Mouse (Mus musculus) urinary bladder, adult 2 months (tissue): ENCODE data around the gene Atxn2l. TPM values are rescaled to one million over a fixed set of nuclear protein-coding genes. Genes with fewer than 3 reads are reported as not detected.

Source experiments
- DNase-seq: peaks from one replicate; pipeline ENCODE4 v3.0.0; 2022; ENCODE audit warnings: low spot score
- polyA plus RNA-seq: library from polyadenylated mRNA; depleted of rRNA; stranded (reverse); fragments of >200 nt; gene quantifications from 2 replicates; pipeline ENCODE4 v1.2.3, GENCODE M21; 2012; rRNA removed

The Atxn2l gene
- polyA plus RNA-seq, 1 experiment: 59.3 TPM

DNA sequence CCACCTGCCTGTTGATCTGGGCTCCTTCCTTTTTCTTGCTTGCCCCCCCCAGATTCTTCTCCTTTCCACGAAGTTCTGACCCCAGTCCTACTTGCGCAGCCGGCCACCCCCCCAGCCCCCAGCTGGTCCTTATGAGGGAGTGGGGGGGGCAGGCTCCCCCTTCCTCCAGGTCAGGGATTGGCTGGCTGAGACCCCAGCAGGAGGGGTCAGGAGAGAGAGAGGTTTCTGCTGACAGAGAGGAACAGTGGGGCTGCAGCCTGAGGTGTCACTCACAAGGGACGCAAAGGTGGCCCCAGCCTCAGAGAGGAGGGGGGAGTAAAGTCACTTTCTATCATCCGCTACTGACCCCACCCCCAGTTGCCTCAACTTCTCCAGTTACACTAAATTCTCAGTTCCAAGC lies 40.2 kb downstream of the Atxn2l start, which contains the start of gene Atp2a1:
TSS of gene Atp2a1 (minus strand) at position 105 of the 400 bp plus-strand sequence.
- DNase-seq: no peak

DNA sequence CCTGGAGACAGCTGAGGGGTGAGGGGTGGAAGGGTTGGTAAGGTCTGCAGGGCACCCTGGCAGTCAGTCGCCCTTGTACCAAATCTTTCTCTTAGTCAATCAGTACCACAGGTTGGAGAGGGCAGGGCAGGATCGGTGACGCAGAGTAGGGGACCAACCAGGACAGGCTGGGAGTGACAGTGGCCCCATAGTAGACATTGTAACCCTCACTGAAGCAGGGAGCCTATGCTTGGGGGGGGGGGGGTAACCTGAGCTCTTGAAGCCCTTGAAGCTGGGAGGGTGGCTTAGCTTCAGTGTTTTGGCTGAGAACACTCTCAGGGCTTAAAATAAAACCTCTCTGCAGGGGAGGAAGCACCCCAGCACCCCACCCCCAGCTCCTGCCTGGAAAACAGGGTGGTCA lies 41.6 kb downstream of the Atxn2l start:
- no peak for DNase-seq

DNA sequence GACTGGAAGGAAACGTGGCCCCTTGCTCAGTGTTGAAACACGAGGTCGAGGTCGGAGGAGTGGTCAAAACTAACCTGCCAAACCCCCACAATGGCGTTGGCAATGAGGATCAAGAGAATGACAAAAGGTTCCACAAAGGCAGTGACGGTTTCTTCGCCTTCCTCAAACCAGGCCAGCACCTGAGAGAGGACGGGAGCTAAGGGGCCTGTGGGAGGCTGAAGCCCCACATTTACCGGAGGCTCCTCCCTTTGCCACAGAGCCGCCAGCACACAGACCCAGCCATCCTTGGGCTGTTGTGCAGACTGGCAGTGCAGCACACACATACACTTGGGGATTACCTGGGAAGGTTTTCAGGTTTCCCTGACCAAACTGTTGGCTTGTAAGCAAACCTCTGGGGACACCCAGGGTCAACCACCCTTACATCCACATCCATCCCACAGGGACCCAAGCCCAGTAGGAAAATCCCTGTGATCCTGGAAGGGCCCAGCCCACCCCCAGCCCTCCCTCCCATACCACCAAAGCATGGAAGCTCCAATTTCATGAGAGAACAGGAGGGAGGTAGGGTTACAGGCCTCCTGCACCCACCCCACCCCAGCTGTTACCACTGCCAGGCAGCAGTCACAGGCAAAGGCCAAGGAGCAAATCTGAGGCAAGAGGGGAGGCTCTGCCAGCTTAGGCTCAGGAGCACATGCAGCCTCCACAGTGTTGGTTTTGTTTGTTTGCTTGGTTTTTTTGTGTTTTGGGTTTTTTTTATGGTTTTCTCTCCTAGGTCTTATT lies 42.4 kb downstream of the Atxn2l start:
- DNase-seq: no peak

DNA sequence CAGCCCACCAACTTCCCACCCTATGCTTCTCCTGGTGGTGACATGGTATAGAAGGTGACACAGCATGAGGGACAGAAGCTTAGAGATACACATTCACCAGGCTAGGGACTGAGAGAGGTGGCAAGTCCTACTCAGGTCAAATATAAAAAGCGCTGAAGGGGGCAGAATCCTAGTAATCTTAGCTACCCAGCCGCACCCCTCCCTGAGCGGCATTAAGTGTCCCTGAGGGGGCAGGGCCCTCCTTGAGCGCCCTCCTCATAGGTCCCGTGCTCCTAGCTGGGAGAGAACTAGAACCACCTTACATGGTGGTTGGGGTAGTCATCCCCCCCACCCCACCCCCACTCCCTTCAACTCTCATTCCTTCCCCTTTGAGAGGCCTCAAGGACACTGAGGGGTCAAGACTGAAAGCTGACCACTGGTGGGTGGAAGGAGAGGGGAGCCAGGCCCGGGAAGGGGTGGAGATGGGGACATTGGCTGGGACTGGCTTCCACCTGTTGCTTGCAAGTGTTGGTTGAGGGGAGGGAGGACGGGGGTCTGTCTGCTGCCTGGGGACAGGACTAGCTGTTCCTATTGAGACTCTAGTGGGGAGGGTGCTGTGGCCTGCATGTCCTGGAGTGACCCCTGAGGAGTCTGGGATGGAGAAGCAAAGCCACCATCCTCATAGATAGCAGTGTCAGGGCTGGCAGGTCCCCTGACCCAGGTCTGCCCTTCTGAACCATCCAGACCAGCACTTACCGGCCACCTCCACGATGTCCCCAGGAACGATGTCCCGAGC lies 44.2 kb downstream of the Atxn2l start:
- no peak for DNase-seq

DNA sequence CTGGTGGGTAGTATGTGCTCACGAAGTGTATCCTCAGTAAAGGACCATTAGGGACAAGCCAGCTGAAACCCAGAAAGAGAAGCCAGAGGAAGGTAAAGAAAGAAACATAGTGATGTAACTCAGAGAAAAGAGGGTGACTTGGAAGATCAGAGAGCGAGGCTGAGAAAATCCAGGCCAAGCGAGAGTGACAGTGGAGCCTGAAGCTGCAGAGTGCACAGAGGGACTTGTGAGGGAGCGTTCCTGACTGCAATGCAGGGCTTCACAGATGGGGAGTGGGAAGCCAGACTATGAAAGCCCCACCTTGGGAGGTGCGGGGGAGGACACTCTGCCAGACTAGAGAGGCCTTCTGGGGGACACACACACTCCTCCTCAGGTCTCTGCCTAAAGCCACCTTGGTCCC lies 45.0 kb downstream of the Atxn2l start:
- no peak for DNase-seq

DNA sequence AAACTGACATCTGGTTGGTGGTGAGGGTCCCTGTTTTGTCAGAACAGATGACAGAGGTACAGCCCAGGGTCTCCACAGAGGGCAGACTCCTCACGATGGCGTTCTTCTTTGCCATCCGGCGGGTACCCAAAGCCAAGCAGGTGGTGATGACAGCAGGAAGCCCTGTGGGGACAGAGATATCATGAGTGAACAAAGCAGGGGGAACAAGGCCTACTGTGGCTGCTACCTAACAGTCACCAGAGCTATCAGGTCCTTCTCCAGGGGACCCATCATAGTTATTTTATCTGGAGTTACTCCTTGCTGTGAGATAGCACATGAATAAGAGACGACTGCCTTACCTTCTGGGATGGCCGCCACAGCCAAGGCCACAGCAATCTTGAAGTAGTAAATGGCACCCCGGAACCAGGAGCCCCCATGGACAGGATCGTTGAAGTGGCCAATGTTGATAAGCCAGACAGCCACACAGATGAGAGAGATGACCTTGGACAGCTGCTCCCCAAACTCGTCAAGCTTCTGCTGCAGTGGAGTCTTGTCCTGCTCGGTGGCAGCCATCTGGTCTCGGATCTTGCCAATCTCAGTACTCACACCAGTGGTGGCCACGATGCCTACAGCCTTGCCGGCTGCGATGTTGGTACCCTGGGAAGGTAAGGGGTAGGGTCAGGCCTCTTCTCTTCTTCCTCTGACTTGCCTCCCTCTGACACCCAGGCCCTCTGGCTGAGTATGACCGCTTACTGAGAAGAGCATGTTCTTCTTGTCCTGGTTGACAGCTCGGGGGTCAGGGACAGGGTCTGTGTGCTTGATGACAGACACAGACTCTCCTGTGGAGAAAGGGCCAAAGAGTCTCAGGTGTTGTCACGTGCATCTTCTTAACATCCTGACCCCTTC lies 46.6 kb downstream of the Atxn2l start:
- DNase-seq: no peak

DNA sequence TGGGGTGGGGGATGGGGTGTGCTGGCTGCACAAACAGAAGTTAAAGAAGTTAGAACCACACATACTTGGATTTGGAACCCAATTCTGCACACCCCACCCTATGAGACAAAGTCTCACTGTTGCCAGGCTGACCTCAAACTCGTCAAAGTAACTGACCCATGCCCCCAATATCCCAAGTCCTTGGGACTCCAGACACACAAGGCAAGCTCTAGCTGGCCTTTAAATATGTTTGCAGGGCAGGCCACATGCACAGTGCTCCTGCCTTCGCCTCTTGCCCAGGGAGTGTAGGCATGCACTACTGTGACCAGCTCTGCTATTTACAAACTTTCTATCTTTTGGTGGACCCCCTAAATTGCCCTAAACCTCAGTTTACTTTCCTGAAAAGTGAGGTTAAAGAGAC lies 48.0 kb downstream of the Atxn2l start:
- no peak for DNase-seq

DNA sequence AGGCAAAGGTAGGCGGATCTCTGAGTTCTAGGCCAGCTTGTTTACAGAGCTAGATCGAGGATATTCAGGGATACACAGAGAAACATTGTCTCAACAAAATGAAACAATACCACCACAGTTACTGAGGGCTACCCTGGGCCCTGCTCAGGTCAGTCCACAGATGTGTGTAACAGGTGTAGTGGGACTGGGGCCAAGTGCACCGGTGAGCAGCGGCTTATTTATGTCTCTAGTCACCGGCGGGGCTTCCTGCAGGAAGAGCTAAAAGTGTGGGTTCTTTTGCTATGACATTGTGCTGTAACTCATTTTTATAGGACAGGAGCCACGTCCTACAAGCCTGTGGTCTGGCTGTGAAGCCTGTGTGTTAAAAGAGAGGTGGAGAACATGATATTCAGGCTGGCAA lies 49.4 kb downstream of the Atxn2l start:
- DNase-seq: no peak

DNA sequence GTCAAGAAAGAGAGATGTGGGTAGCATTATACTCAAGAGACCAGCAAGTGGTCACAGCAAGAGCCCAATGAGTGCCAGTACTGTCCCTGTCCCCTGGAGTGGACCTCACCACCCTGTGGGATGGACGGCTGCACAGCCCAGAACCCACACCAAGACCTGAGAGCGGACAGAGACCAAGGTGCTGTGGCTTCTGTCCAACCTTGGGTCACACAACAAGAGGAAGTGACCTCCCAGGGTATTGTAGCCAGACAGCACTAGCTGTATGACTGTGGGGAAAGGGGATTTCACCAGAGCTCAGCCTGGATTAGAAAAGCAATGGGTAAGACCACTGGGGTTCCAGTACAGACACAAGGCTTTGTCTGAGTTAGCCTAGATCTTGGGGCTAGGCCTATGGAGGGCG lies 51.0 kb downstream of the Atxn2l start:
- DNase-seq: no peak

DNA sequence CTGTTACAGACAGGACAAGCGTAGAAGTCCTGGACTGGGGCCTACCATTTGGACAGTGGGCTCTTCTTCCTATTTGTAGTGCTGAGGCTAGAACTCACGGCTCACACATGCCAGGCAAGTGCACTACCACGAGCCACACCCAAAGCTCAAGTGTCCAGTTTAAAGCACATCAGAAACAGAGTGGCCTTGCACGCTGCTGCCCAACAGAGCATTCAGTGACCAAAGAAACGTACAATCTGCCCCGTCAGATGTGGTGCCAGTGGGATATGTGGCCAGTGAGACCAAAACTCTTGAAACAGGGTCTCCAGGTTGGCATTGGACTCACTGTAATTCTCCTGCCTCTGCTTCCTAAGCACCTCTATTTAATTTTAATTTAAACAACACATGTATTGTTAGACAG lies 52.6 kb downstream of the Atxn2l start:
- DNase-seq: no peak

DNA sequence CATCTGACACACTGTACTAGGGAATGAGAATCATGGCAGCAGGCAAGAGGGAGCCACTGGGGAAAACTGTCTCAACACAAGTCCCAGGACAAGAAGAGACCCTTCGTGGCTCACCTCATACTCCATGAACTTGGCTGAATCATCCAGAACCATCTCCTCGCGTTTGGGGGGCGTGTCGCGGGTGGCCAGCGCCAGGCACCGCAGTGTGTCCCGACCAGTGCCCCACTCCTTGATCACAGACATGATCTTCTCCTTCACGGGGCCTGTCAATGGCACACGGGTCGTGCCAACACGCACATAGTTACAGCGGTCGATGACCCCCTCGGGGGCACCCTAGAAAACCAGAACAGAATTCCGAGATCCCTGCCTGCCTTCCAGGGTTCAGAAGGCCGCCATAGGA lies 53.2 kb downstream of the Atxn2l start:
- DNase-seq: no peak

DNA sequence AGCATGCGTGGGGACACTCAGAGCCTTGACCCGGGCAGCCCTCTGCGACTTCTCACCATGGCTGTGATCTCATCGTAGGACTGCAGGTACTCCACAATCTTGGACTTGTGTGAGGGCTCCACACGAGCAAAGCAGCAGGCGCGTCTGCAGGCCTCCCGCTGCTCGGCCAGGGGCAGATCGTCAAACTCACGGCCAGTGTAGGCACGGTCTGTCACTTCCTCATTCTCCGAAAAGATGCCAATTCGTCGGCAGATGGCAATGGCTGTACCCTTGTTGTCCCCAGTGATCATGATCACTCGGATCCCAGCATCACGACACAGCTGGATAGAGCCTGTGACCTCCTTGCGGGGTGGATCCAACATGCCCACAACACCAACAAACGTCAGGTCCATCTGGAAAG lies 54.8 kb downstream of the Atxn2l start:
- no peak for DNase-seq

DNA sequence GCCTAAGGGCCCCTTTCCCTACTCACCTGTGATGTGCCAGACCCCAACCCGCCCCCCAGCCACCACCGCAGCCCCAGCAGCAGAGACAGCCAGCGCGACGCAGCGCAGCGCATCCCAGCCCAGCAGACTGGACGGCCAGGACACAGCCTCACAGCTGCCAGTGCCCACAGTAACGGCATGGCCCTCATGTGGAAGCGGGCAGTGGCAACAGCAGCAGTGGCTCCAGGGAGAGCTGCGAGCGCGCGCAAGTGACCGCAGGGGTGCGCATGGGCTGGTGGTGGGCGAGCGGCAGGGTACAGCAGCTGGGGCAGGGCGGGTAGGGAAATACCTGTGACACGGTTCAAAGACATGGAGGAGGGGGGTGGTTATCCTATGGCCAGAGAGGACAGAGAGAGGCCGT lies 57.0 kb downstream of the Atxn2l start:
- no peak for DNase-seq

DNA sequence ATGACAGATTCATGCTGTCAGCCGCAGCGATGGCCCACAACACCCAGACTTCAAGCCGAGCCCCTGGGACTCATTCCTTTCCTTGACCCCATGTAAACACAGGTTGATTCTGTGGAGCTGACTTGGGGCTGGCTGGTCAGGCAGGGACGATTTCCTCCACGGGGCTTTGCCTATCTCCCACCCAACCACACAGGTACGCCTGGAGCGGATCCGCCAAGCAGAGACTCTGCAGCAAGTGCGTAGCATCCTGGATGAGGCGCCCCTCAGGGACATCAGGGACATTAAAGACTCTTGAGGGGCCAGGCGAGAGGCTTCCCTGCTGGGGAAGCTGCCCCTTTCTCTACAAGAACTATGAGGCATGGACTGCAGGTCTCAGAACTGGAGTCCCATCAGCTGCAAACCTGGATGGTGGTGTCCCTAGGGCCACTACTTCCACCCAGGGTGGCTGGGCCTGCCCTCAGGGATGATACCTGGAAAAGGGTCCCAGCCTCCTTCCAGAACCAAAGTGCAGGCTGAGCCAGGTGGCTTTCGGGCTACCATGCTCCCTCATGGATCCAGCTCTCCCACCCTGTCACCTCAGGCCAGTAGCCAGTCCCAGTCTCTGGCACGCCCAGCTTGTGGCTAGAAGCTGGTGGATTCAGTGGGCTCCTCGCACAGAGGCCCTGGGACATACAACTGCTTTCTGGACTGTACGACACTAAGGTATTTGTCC lies 58.0 kb downstream of the Atxn2l start:
- no peak for DNase-seq

DNA sequence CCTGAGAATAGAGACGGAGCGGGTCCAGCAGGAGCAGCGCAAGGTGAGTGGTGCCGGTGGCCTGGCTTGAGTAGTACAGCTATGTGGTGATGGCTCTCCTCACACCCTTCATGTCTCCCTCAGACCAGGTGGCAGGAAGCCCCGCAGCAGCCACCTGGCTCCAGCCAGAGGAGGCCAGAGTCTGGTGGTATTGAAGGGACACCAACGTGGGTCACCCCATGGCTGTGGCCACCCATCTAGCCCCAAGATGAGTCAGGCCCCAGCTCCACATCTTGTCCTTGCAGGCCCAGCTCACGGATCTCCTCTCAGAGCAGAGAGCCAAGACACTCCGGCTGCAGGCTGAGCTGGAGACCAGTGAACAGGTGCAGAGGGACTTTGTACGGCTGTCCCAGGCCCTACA lies 58.7 kb downstream of the Atxn2l start:
- no peak for DNase-seq

DNA sequence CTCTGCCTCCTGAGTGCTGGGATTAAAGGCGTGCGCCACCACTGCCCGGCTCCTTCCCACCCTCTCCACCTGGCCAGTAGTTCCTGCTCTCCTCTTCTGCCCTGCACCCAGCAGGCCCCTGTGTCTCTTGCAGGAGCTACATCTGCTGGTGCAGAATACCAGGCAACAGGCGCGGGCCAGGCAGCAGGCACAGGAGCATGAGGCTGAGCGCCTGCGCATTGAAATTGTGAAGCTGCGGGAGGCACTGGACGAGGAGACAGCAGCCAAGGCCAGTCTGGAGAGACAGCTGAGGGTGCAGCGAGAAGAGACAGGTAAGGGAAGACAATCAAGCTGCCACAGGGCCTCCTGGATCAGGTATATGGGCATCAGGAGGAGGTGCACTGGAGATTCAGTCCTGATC lies 59.2 kb downstream of the Atxn2l start:
- no peak for DNase-seq

Other genes starting within 250 kb of the Atxn2l start
- 2.7 and 3.7 TPM in 2 replicates for gene Sbk1, start 230.8 kb downstream of the Atxn2l start, polyA plus RNA-seq
- gene Lat, start 133.9 kb downstream of the Atxn2l start, polyA plus RNA-seq: 2.0 and 2.3 TPM in 2 replicates
- gene Spns1, start 126.0 kb downstream of the Atxn2l start, polyA plus RNA-seq: 72.8 and 82.9 TPM in 2 replicates
- 6.3 and 7.9 TPM in 2 replicates for gene Nfatc2ip, start 106.7 kb downstream of the Atxn2l start, polyA plus RNA-seq
- gene Cd19, start 88.5 kb downstream of the Atxn2l start, polyA plus RNA-seq: 0.25 and 0.28 TPM in 2 replicates
- 34.8 and 47.5 TPM in 2 replicates for gene Rabep2, start 74.7 kb downstream of the Atxn2l start, polyA plus RNA-seq
- gene Atp2a1, start 40.3 kb downstream of the Atxn2l start, polyA plus RNA-seq: 0.22 and 0.57 TPM in 2 replicates
- 49.2 and 52.0 TPM in 2 replicates for gene Sh2b1, start 28.0 kb downstream of the Atxn2l start, polyA plus RNA-seq
- 76.6 and 83.6 TPM in 2 replicates for gene Tufm, start 16.1 kb downstream of the Atxn2l start, polyA plus RNA-seq
- gene Eif3c, start 63.0 kb upstream of the Atxn2l start, polyA plus RNA-seq: 85.5 and 109 TPM in 2 replicates
- 2.1 and 3.0 TPM in 2 replicates for gene Apobr, start 81.5 kb upstream of the Atxn2l start, polyA plus RNA-seq
- gene Cln3, start 82.4 kb upstream of the Atxn2l start, polyA plus RNA-seq: 48.1 and 53.3 TPM in 2 replicates
- gene Il27, start 91.5 kb upstream of the Atxn2l start, polyA plus RNA-seq: 0.18 and 0.22 TPM in 2 replicates
- 67.1 and 82.3 TPM in 2 replicates for gene Nupr1, start 127.4 kb upstream of the Atxn2l start, polyA plus RNA-seq
- gene Sgf29, start 145.9 kb upstream of the Atxn2l start, polyA plus RNA-seq: 24.5 and 27.7 TPM in 2 replicates
- gene Sult1a1, start 173.0 kb upstream of the Atxn2l start, polyA plus RNA-seq: 28.5 and 29.2 TPM in 2 replicates
- 32.6 and 37.6 TPM in 2 replicates for gene Bola2, start 192.0 kb upstream of the Atxn2l start, polyA plus RNA-seq
- gene Slx1b, start 192.3 kb upstream of the Atxn2l start, polyA plus RNA-seq: 19.3 and 22.5 TPM in 2 replicates
- gene Coro1a, start 204.3 kb upstream of the Atxn2l start, polyA plus RNA-seq: 34.8 and 39.4 TPM in 2 replicates